Mouse (Mus musculus) thymus, adult 2 months (tissue): ENCODE results near the gene Tuba3a. TPM values are rescaled to one million over a fixed set of nuclear protein-coding genes. Genes with fewer than 3 reads are reported as not detected.

Experiments used
- DNase-seq: peaks from one replicate; pipeline ENCODE4 v3.0.0; 2021
- H3K27ac ChIP-seq: fragments of 200-500 bp; 2 replicates; pipeline ENCODE4 v1.5.1; 2012; ENCODE audit warnings: low read length, control low read depth; ENCODE audit not compliant: control insufficient read depth, insufficient read depth
- H3K27me3 ChIP-seq: fragments of 200-500 bp; 2 replicates; pipeline ENCODE4 v1.6.1; 2012; ENCODE audit warnings: mild to moderate bottlenecking, low read length, moderate library complexity, mixed read lengths; ENCODE audit not compliant: control insufficient read depth, insufficient read depth
- H3K36me3 ChIP-seq: fragments of 200-500 bp; 2 replicates; pipeline ENCODE4 v1.6.1; 2012; ENCODE audit warnings: mild to moderate bottlenecking, low read length, moderate library complexity; ENCODE audit not compliant: control insufficient read depth, insufficient read depth
- H3K4me1 ChIP-seq: fragments of 200-500 bp; replicated peaks from 2 replicates; pipeline ENCODE4 v1.6.1; 2012; ENCODE audit warnings: low read length; ENCODE audit not compliant: control insufficient read depth, insufficient read depth
- H3K4me3 ChIP-seq: fragments of 200-500 bp; 2 replicates; pipeline ENCODE4 v1.5.1; 2012; ENCODE audit warnings: mild to moderate bottlenecking, low read length, control low read depth, moderate library complexity; ENCODE audit not compliant: control insufficient read depth, insufficient read depth
- CTCF ChIP-seq: fragments of 200-500 bp; IDR thresholded peaks from 2 replicates; pipeline ENCODE4 v1.5.1; 2012; ENCODE audit warnings: mild to moderate bottlenecking, control low read depth, low read length, moderate library complexity, borderline replicate concordance; ENCODE audit not compliant: control insufficient read depth, poor library complexity, insufficient read depth; ENCODE audit errors: extremely low read depth
- POLR2A ChIP-seq: fragments of 200-500 bp; IDR thresholded peaks from 2 replicates; pipeline ENCODE4 v1.6.1; 2012; ENCODE audit warnings: mild to moderate bottlenecking, low read length, control low read depth, moderate library complexity; ENCODE audit not compliant: control insufficient read depth, poor library complexity, insufficient read depth; ENCODE audit errors: extremely low read depth
- WGBS: fragments of 180-500 bp; shearing (Covaris S2); methylation state at CpG from one replicate; pipeline ENCODE4 v1.1.7; 2018; 5-methylcytosine and 5-hydroxymethylcytosine counted together
- polyA plus RNA-seq: library from polyadenylated mRNA; depleted of rRNA; stranded (reverse); fragments of >200 nt; gene quantifications from 2 replicates; pipeline ENCODE4 v1.2.3, GENCODE M21; 2012; rRNA removed

Tuba3a gene
- polyA plus RNA-seq, 1 experiment, result 0.84 TPM

DNA sequence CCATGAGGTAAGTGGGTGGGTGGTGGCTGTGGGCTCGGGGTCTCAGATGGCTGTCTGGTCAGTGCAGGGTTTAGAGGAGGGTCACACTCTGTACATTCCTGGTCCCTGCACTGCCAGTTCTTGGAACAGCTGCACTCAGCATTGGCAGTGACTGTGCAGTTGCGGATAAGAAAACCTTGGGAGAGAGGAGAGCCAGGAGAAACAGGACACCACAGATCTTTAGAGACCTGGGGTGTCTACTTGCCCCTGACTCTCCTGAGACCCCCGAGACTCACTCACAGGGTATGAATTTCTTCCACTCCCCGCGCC, 51.4 kb downstream of the Tuba3a start:
- 44% methylated on average over 5 of the region's 5 CpGs for WGBS
- DNase-seq, result no peak
- Histone ChIP-seq H3K27ac (peak overlapping the region; percentile 97), H3K27me3 (no peaks in the 10 kb centered on the region), H3K4me3 (peak overlapping the region; percentile 71), H3K36me3 (peaks cover 23% of the 10 kb centered on the region), H3K4me1 (peaks cover 50% of the 10 kb centered on the region)
- TF ChIP-seq CTCF (no peak), POLR2A (no peak)

DNA sequence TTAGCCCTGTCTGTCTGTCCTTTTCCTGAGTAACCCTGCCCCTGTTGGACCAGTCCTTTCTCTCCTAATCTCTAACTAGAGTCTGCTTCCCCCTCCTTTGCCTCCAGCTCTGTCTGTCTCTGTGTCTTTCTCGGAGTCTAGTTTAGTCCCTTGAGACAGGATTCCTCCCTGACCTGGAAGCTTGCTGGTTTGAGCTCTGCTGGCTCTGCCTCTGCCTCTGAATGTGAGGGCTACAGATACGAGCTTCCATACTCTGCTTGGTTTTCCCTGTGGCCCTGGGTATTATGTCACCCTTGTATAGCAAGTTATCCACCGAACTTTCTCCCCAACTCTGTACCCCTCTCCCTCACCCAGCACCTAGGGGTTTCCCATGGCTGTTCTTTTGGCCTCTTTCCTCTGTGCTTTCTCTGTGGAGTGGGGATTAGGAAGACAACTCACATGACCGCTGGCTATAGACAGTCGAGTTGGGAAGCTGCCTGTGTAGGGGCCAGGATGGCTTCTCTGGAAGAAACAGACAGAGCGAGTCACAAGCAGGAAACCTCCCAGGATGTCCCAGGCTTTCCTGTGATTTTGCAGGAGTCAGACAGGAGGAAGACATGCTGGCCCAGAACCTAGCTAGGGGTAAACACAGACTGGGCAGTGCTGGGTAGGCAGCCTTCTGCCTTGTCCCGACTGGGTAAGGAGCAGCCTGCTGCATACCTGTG, 51.9 kb downstream of the Tuba3a start:
- DNase-seq, result no peak
- 47% methylated on average over 7 of the region's 7 CpGs for WGBS
- peaks cover 23% of the 10 kb centered on the region for H3K36me3 ChIP-seq
- peak overlapping the region; percentile 71 for H3K4me3 ChIP-seq
- peak overlapping the region; percentile 97 for H3K27ac ChIP-seq
- no peak for TF ChIP-seq CTCF
- no peak for TF ChIP-seq POLR2A
- H3K4me1 ChIP-seq, result peaks cover 45% of the 10 kb centered on the region
- no peaks in the 10 kb centered on the region for H3K27me3 ChIP-seq

- Histone ChIP-seq H3K27me3 (no peaks in the 10 kb centered on the region), H3K36me3 (peaks cover 23% of the 10 kb centered on the region), H3K27ac (peak overlapping the region; percentile 97), H3K4me3 (peak overlapping the region; percentile 71; the same call in 1 of the 2 replicates), H3K4me1 (peaks cover 39% of the 10 kb centered on the region)
- no peak for DNase-seq
- no peak for TF ChIP-seq POLR2A
- no peak for TF ChIP-seq CTCF
- WGBS, result 32% methylated on average over 6 of the region's 6 CpGs
These were observed 53.3 kb downstream of the Tuba3a start for GRCm38 (mm10) chr6:125232516-125232915.

DNA sequence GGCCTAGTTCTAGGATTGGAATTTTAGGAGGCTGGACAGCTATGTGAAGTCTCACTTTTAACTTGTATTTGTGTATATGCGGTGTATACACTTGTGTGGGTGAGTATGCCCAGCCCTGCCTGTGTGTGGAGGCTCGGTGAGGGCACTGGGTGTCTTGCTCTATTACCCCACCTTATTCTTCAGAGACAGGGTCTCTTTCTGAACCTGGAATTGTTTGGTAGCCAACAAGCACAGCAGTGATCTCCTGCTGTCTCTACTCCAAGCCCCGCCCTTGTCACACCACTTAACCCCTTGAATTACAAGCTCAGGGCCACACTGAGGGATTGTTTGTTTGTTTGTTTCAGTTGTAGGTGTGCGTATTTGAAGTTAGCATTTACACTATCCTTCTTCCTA, 53.8 kb downstream of the Tuba3a start:
- 32% methylated on average over 4 of the region's 4 CpGs for WGBS
- peak overlapping the region; percentile 86 for H3K4me3 ChIP-seq
- H3K36me3 ChIP-seq, result peaks cover 25% of the 10 kb centered on the region
- H3K27me3 ChIP-seq, result no peaks in the 10 kb centered on the region
- DNase-seq, result no peak
- H3K4me1 ChIP-seq, result peaks cover 36% of the 10 kb centered on the region
- TF ChIP-seq POLR2A (no peak), CTCF (no peak)
- H3K27ac ChIP-seq, result peak overlapping the region; percentile 97

DNA sequence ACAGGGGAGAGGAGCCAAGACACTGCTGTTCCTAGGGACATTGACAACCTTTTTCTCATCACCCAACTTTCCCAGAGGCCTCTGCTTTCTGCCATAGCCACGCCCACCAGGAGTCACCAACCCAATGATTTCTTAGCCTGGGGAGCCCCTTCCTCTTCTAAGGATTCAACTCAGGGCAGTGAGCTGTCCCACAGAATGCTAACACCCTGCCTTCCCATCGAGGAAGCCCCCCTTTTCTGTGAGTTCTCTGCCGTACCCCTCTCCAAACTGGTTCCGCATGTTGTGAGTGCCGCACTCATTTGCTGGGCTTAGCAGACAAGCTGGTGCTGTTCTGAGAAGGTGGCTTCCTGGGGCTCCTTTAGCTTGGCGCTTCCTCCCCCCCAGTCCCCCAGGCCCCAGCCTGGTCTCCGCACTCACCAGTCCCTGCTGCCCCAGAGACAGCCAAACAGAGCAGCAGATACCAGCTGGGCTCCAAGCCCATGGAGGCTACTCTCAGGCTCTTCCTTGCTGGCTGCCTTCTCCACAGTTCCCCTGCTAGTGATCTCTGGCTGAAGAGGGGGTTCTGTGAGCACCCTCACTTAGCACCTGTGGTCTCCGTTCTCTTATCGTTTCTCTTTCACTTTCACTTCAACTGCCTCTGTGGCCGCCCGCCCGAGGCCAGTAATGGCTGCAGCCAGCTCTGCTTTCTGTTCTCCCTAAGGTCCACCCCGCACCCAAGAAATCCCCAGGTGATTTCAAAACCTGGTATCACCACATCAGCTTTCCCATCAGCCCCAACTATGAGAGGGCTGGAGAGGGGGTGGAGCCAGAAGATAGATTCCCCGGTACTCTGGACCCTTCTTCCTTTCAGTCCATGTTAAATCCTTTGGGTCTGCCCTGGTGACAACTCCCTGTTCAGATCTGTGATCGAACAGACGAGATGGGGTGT, 54.5 kb downstream of the Tuba3a start, which contains the start of gene Tapbpl:
Gene Tapbpl (minus strand): TSS at position 744 of the 928 bp plus-strand sequence.
- DNase-seq, result peak; percentile 82
- Histone ChIP-seq H3K4me1 (peaks cover 36% of the 10 kb centered on the region), H3K4me3 (peak within 1 kb of the TSS; percentile 86), H3K27me3 (no peaks in the 10 kb centered on the region), H3K27ac (peak within 1 kb of the TSS; percentile 97), H3K36me3 (peaks cover 32% of the 10 kb centered on the region)
- WGBS, result under 1% methylated on average over 16 of the region's 16 CpGs
- TF ChIP-seq POLR2A (no peak), CTCF (no peak)

DNA sequence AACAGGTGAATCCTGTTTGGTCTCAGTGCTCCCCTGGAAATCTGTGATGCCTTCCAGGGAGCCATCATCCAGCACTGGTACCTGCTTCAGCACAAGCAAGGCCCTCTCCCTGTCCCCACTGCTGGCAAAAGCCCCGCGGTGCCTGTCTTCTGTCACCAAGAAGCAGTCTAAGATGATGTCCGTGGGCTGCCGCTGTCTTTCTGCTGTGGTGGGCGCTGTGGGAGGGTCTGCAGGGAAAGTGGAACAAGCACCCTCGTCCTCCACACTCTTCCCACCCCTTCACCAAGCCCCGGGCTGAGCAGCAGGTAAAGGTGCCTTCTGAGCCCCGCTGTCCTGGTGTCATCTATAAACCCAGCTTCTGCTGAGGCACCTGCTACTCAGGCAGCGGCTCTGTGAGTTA, 55.3 kb downstream of the Tuba3a start:
- 40% methylated on average over 9 of the region's 9 CpGs for WGBS
- TF ChIP-seq CTCF, result 0 out of 2 replicates have a peak, but pooled peaks have one; percentile 15
- TF ChIP-seq POLR2A, result no peak
- Histone ChIP-seq H3K27ac (peak overlapping the region; percentile 97), H3K4me1 (peaks cover 36% of the 10 kb centered on the region), H3K4me3 (peak overlapping the region; percentile 32), H3K27me3 (no peaks in the 10 kb centered on the region), H3K36me3 (peaks cover 36% of the 10 kb centered on the region)
- DNase-seq, result peak; percentile 42

Other genes with a start within 250 kb of the Tuba3a start
- gene Ing4, start 246.3 kb downstream of the Tuba3a start, polyA plus RNA-seq, result 96.8 and 99.4 TPM in 2 replicates
- 70.8 and 89.5 TPM in 2 replicates for gene Acrbp, start 236.4 kb downstream of the Tuba3a start, polyA plus RNA-seq
- gene Lpar5, start 218.1 kb downstream of the Tuba3a start, polyA plus RNA-seq, result 35.7 and 40.0 TPM in 2 replicates
- 127 and 211 TPM in 2 replicates for gene Chd4, start 190.1 kb downstream of the Tuba3a start, polyA plus RNA-seq
- gene Nop2, start 154.1 kb downstream of the Tuba3a start, polyA plus RNA-seq, result 26.4 and 28.6 TPM in 2 replicates
- gene Iffo1, start 140.8 kb downstream of the Tuba3a start, polyA plus RNA-seq, result 90.4 and 94.6 TPM in 2 replicates
- 3,688 and 4,326 TPM in 2 replicates for gene Gapdh, start 119.6 kb downstream of the Tuba3a start, polyA plus RNA-seq
- gene Ncapd2, start 94.3 kb downstream of the Tuba3a start, polyA plus RNA-seq, result 430 and 598 TPM in 2 replicates
- 68.1 and 70.7 TPM in 2 replicates for gene Mrpl51, start 94.2 kb downstream of the Tuba3a start, polyA plus RNA-seq
- 372 and 423 TPM in 2 replicates for gene Vamp1, start 70.5 kb downstream of the Tuba3a start, polyA plus RNA-seq
- gene Tapbpl, start 54.2 kb downstream of the Tuba3a start, polyA plus RNA-seq, result 64.2 and 67.6 TPM in 2 replicates
- gene Cd27, start 49.0 kb downstream of the Tuba3a start, polyA plus RNA-seq, result 1,056 and 1,075 TPM in 2 replicates
- 29.3 and 30.6 TPM in 2 replicates for gene Ltbr, start 27.8 kb upstream of the Tuba3a start, polyA plus RNA-seq
- 32.8 and 35.8 TPM in 2 replicates for gene Scnn1a, start 34.6 kb upstream of the Tuba3a start, polyA plus RNA-seq
- 140 and 149 TPM in 2 replicates for gene Tnfrsf1a, start 63.3 kb upstream of the Tuba3a start, polyA plus RNA-seq
- gene Plekhg6, start 94.8 kb upstream of the Tuba3a start, polyA plus RNA-seq, result 2.4 and 2.5 TPM in 2 replicates
- 41.5 and 56.1 TPM in 2 replicates for gene Cd9, start 208.7 kb upstream of the Tuba3a start, polyA plus RNA-seq